In the genomic region with DNA sequence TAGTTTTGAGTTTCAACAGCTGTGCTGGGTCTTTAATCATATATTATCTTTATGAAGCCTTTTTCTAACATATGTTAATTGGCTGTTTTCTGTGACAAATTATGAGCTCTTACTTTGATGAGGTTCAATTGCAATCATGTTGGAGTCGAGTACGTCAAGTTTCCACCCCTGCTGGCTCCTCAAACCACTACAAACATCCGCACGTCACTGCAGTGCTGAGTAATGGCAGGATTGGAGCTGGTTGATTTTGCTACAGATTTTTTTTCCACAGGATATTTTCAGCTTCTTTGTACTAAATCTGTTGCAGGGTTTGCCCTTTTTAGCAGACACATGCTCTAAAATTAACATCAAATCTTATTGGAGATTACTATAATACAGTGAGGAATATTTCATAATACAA, we compare ENCODE assay signal across 9 mouse cellular contexts.
DNase-seq lines count a peak whose midpoint lies in the region; ATAC-seq and TF ChIP-seq lines count a peak whose summit lies in the region.
"Had no signal": no experiment of that assay in that cellular context is flagged by ENCODE, and none has a peak within 500 bp of the region (broad histone marks: within the 10 kb centered on the region; RNA-seq: fewer than 3 reads in every experiment).

No protein-coding gene starts in this region.

- DNase-seq in adrenal gland, adult 2 months = peak; percentile 60
- DNase-seq in adrenal gland, adult 18-20 months (ENCODE audit: low spot score in 2 of 2) = no peak
- peak; percentile 28 to 60 for DNase-seq in spleen, adult 2 months (ENCODE audit: low read depth in 1 of 2, low spot score in 2 of 2)
- DNase-seq in spleen, postnatal 4 days (ENCODE audit: low spot score in 2 of 2) = no peak
- peak; percentile 79 for DNase-seq in splenic B cell, adult 2 months (ENCODE audit: low read depth, low spot score)
- no peak for DNase-seq in right cerebral cortex, postnatal 14 days
- DNase-seq in hindbrain, embryonic 10.5 days (ENCODE audit: low spot score) = no peak
- DNase-seq: cerebellum, postnatal 10 days had no signal

- H3K4me3 ChIP-seq in spleen, adult 2 months (ENCODE audit: extremely low read depth, insufficient read depth, insufficient read length) = no peak overlapping the region
- H3K4me3 ChIP-seq in kidney, embryonic 15.5 days (replicated peaks) = no peak overlapping the region
- no peak overlapping the region for H3K4me3 ChIP-seq in hindbrain, embryonic 10.5 days

- no peak overlapping the region for H3K9ac ChIP-seq in kidney, embryonic 15.5 days

- no peaks in the 10 kb centered on the region for H3K9me3 ChIP-seq in kidney, embryonic 15.5 days (replicated peaks)
- no peaks in the 10 kb centered on the region for H3K9me3 ChIP-seq in hindbrain, embryonic 10.5 days

- H3K4me1 ChIP-seq in spleen, adult 2 months (ENCODE audit: control insufficient read depth, insufficient read depth, insufficient read length) = peaks cover 14% of the 10 kb centered on the region
- no peaks in the 10 kb centered on the region for H3K4me1 ChIP-seq in kidney, embryonic 15.5 days
- H3K4me1 ChIP-seq in hindbrain, embryonic 10.5 days (replicated peaks) = no peaks in the 10 kb centered on the region; the same call in 1 of the 2 replicates

- TF ChIP-seq CTCF in spleen, adult 2 months (IDR thresholded peaks at IDR 0.05; ENCODE audit: extremely low read depth, insufficient read depth, insufficient read length, insufficient replicate concordance) = no peak

- H3K36me3 ChIP-seq in spleen, adult 2 months (ENCODE audit: control insufficient read depth, insufficient read depth, low read length) = no peaks in the 10 kb centered on the region; the same call in 1 of the 2 replicates
- H3K36me3 ChIP-seq in kidney, embryonic 15.5 days = no peaks in the 10 kb centered on the region
- H3K36me3 ChIP-seq in splenic B cell, adult 2 months (ENCODE audit: control insufficient read depth, insufficient read depth, low read length, poor library complexity, severe bottlenecking) = peaks cover 3% of the 10 kb centered on the region; the same call in 1 of the 2 replicates
- H3K36me3 ChIP-seq in hindbrain, embryonic 10.5 days = no peaks in the 10 kb centered on the region

- no peak for TF ChIP-seq POLR2A in spleen, adult 2 months (IDR thresholded peaks at IDR 0.05; ENCODE audit: low read depth, low read length)

- H3K27ac ChIP-seq in spleen, adult 2 months (ENCODE audit: insufficient read depth, low read length) = peak overlapping the region; percentile 70
- peak overlapping the region; percentile 48; the same call in 1 of the 2 replicates for H3K27ac ChIP-seq in kidney, embryonic 15.5 days
- no peak overlapping the region for H3K27ac ChIP-seq in hindbrain, embryonic 10.5 days

- 16% methylated on average over 4 of the region's 4 CpGs for WGBS in spleen, adult 2 months
- WGBS in kidney, embryonic 15.5 days = 47% methylated on average over 4 of the region's 4 CpGs
- WGBS in hindbrain, embryonic 10.5 days = 70% methylated on average over 4 of the region's 4 CpGs

- no peak overlapping the region for H3K4me2 ChIP-seq in kidney, embryonic 15.5 days

- H3K27me3 ChIP-seq in spleen, adult 2 months (ENCODE audit: control insufficient read depth, insufficient read depth, low read length) = no peaks in the 10 kb centered on the region
- no peaks in the 10 kb centered on the region for H3K27me3 ChIP-seq in kidney, embryonic 15.5 days
- no peaks in the 10 kb centered on the region for H3K27me3 ChIP-seq in splenic B cell, adult 2 months (ENCODE audit: control insufficient read depth, insufficient read depth, low read length, poor library complexity, severe bottlenecking)
- no peaks in the 10 kb centered on the region for H3K27me3 ChIP-seq in hindbrain, embryonic 10.5 days (ENCODE audit: insufficient read depth, poor library complexity, severe bottlenecking)

- ATAC-seq in kidney, embryonic 15.5 days (replicated peaks; ENCODE audit: low FRiP score) = no peak

Comparison
In these comparisons a context has a peak if more than half of its experiments do, and no peak if none do; other contexts are left out.
1. DNase-seq: peak in adrenal gland, adult 2 months (single experiment), spleen, adult 2 months (2 of 2) and splenic B cell, adult 2 months (single experiment); none in adrenal gland, adult 18-20 months (0 of 2), spleen, postnatal 4 days (0 of 2), right cerebral cortex, postnatal 14 days (single experiment) and hindbrain, embryonic 10.5 days (single experiment).